Mouse (Mus musculus) neural tube, embryonic 13.5 days (tissue): ENCODE data around the gene Gm49510. TPM values are rescaled to one million over a fixed set of nuclear protein-coding genes. Genes with fewer than 3 reads are reported as not detected.

Experiments
- ATAC-seq: fragments of 200-750 bp; cut with Nextera tagmentation; 2 replicates; pipeline ENCODE4 v1.8.0; 2017; ENCODE audit warnings: low read depth, mild to moderate bottlenecking, moderate TSS enrichment, moderate library complexity
- H3K27ac ChIP-seq: fragments of 300-500 bp; sonication (generic); replicated peaks from 2 replicates; pipeline ENCODE4 v1.5.1; 2015; ENCODE audit warnings: moderate library complexity, mild to moderate bottlenecking, inconsistent platforms
- H3K27me3 ChIP-seq: fragments of 300-500 bp; sonication (generic); 2 replicates; pipeline ENCODE4 v1.6.1; 2015; ENCODE audit warnings: mild to moderate bottlenecking, inconsistent platforms
- H3K36me3 ChIP-seq: fragments of 300-500 bp; sonication (generic); 2 replicates; pipeline ENCODE4 v1.6.1; 2015; ENCODE audit warnings: mild to moderate bottlenecking, inconsistent platforms
- H3K4me1 ChIP-seq: fragments of 300-500 bp; sonication (generic); replicated peaks from 2 replicates; pipeline ENCODE4 v1.6.1; 2015; ENCODE audit warnings: inconsistent platforms
- H3K4me2 ChIP-seq: fragments of 300-500 bp; sonication (generic); 2 replicates; pipeline ENCODE4 v1.6.1; 2015; ENCODE audit warnings: inconsistent platforms, mild to moderate bottlenecking, moderate library complexity
- H3K4me3 ChIP-seq: fragments of 300-500 bp; sonication (generic); 2 replicates; pipeline ENCODE4 v1.5.1; 2015; ENCODE audit warnings: mild to moderate bottlenecking, inconsistent platforms
- H3K9ac ChIP-seq: fragments of 300-500 bp; sonication (generic); 2 replicates; pipeline ENCODE4 v1.6.1; 2015; ENCODE audit warnings: moderate library complexity, mild to moderate bottlenecking, inconsistent platforms
- H3K9me3 ChIP-seq: fragments of 300-500 bp; sonication (generic); 2 replicates; pipeline ENCODE4 v1.6.1; 2016; ENCODE audit warnings: inconsistent platforms
- WGBS: fragments of 180-500 bp; shearing (Covaris S2); methylation state at CpG from one replicate; pipeline ENCODE4 v1.1.7; 2015; 5-methylcytosine and 5-hydroxymethylcytosine counted together
- polyA plus RNA-seq: library from polyadenylated mRNA; unstranded; fragments of >200 nt; fragmentation: Nextera tagmentation; extraction: Ambion mirVana; gene quantifications from 2 replicates; pipeline ENCODE4 v1.2.1, GENCODE M21; 2015

Gene Gm49510
- polyA plus RNA-seq, 1 experiment from 2014 or later: not detected

- H3K4me2 ChIP-seq: no peak overlapping the region
- H3K4me1 ChIP-seq: peaks cover 17% of the 10 kb centered on the region
- ATAC-seq: no peak
- no peak overlapping the region for H3K4me3 ChIP-seq
- H3K36me3 ChIP-seq: peaks cover 52% of the 10 kb centered on the region
- H3K27me3 ChIP-seq: no peaks in the 10 kb centered on the region
- H3K9me3 ChIP-seq: no peaks in the 10 kb centered on the region
- 86% methylated on average over 10 of the region's 10 CpGs for WGBS
- H3K27ac ChIP-seq: no peak overlapping the region
- 0 out of 2 replicates have a peak overlapping the region, but pooled peaks have one; percentile 31 for H3K9ac ChIP-seq
Observed at GRCm38 (mm10) chr15:78937311-78937710, 37.8 kb downstream of the Gm49510 start.

- Histone ChIP-seq H3K27ac (no peak overlapping the region), H3K4me1 (peaks cover 23% of the 10 kb centered on the region), H3K9me3 (no peaks in the 10 kb centered on the region), H3K4me3 (no peak overlapping the region), H3K9ac (0 out of 2 replicates have a peak overlapping the region, but pooled peaks have one; percentile 31), H3K27me3 (no peaks in the 10 kb centered on the region), H3K36me3 (peaks cover 52% of the 10 kb centered on the region), H3K4me2 (no peak overlapping the region)
- no peak for ATAC-seq
- WGBS: 77% methylated on average over 2 of the region's 2 CpGs
Observed at GRCm38 (mm10) chr15:78937963-78938362, 38.5 kb downstream of the Gm49510 start.

GRCm38 (mm10) chr15:78940325-78940724, 40.9 kb downstream of the Gm49510 start:
- H3K4me1 ChIP-seq: peaks cover 26% of the 10 kb centered on the region
- no peaks in the 10 kb centered on the region for H3K9me3 ChIP-seq
- WGBS: 92% methylated on average over 13 of the region's 13 CpGs
- no peaks in the 10 kb centered on the region for H3K27me3 ChIP-seq
- H3K4me2 ChIP-seq: no peak overlapping the region
- peaks cover 52% of the 10 kb centered on the region for H3K36me3 ChIP-seq
- H3K9ac ChIP-seq: no peak overlapping the region
- ATAC-seq: no peak
- no peak overlapping the region for H3K4me3 ChIP-seq
- no peak overlapping the region for H3K27ac ChIP-seq

GRCm38 (mm10) chr15:78942663-78943062, 43.2 kb downstream of the Gm49510 start:
- H3K9me3 ChIP-seq: no peaks in the 10 kb centered on the region
- peak overlapping the region; percentile 36 for H3K4me3 ChIP-seq
- ATAC-seq: peak; percentile 58
- peak overlapping the region; percentile 76 for H3K9ac ChIP-seq
- WGBS: 5% methylated on average over 9 of the region's 9 CpGs
- H3K4me2 ChIP-seq: peak overlapping the region; percentile 54
- H3K36me3 ChIP-seq: peaks cover 43% of the 10 kb centered on the region
- H3K27me3 ChIP-seq: 0 out of 2 replicates have a peak, but pooled peaks cover 2% of the 10 kb centered on the region
- H3K27ac ChIP-seq: peak overlapping the region; percentile 62; the same call in 1 of the 2 replicates
- peaks cover 24% of the 10 kb centered on the region for H3K4me1 ChIP-seq

- peaks cover 35% of the 10 kb centered on the region for H3K4me1 ChIP-seq
- no peak overlapping the region for H3K4me2 ChIP-seq
- no peak overlapping the region for H3K27ac ChIP-seq
- H3K9ac ChIP-seq: no peak overlapping the region
- H3K27me3 ChIP-seq: 0 out of 2 replicates have a peak, but pooled peaks cover 2% of the 10 kb centered on the region
- 80% methylated on average over 7 of the region's 7 CpGs for WGBS
- H3K9me3 ChIP-seq: no peaks in the 10 kb centered on the region
- no peak overlapping the region for H3K4me3 ChIP-seq
- H3K36me3 ChIP-seq: peaks cover 9% of the 10 kb centered on the region
- ATAC-seq: no peak
Observed at GRCm38 (mm10) chr15:78946232-78946631, 46.8 kb downstream of the Gm49510 start.

GRCm38 (mm10) chr15:78947657-78948056, 48.2 kb downstream of the Gm49510 start, which contains the start of gene Triobp:
TSS of gene Triobp (plus strand) at chr15:78947724.
- H3K36me3 ChIP-seq: peaks cover 14% of the 10 kb centered on the region
- under 1% methylated on average over 24 of the region's 24 CpGs for whole genome bisulfite sequencing

GRCm38 (mm10) chr15:78948152-78948725, 48.8 kb downstream of the Gm49510 start:
- peak overlapping the region; percentile 60 for H3K4me2 ChIP-seq
- H3K27me3 ChIP-seq: 0 out of 2 replicates have a peak, but pooled peaks cover 2% of the 10 kb centered on the region
- peaks cover 26% of the 10 kb centered on the region for H3K4me1 ChIP-seq
- peak; percentile 43 for ATAC-seq
- WGBS: 3% methylated on average over 11 of the region's 11 CpGs
- peak overlapping the region; percentile 64 for H3K4me3 ChIP-seq
- H3K9ac ChIP-seq: peak overlapping the region; percentile 77
- peak overlapping the region; percentile 75 for H3K27ac ChIP-seq
- H3K9me3 ChIP-seq: no peaks in the 10 kb centered on the region
- H3K36me3 ChIP-seq: peaks cover 19% of the 10 kb centered on the region

More at GRCm38 (mm10) chr15:78947657-78948056, 48.2 kb downstream of the Gm49510 start, which contains the start of gene Triobp:
- Histone ChIP-seq H3K9me3 (no peaks in the 10 kb centered on the region), H3K4me3 (peak within 1 kb of the TSS; percentile 64), H3K27me3 (0 out of 2 replicates have a peak, but pooled peaks cover 2% of the 10 kb centered on the region), H3K27ac (peak within 1 kb of the TSS; percentile 75), H3K4me2 (peak within 1 kb of the TSS; percentile 60), H3K9ac (peak within 1 kb of the TSS; percentile 77), H3K4me1 (peaks cover 32% of the 10 kb centered on the region)
- ATAC-seq: peak; percentile 96

- 0 out of 2 replicates have a peak overlapping the region, but pooled peaks have one; percentile 22 for H3K9ac ChIP-seq
- 96% methylated on average over 3 of the region's 3 CpGs for WGBS
Observed at GRCm38 (mm10) chr15:78948883-78949282, 49.4 kb downstream of the Gm49510 start.

GRCm38 (mm10) chr15:78955663-78956062, 56.2 kb downstream of the Gm49510 start:
- no peak overlapping the region for H3K4me2 ChIP-seq
- no peak overlapping the region for H3K9ac ChIP-seq
- H3K27ac ChIP-seq: no peak overlapping the region
- peaks cover 70% of the 10 kb centered on the region for H3K36me3 ChIP-seq
- H3K27me3 ChIP-seq: no peaks in the 10 kb centered on the region
- WGBS: 72% methylated on average over 3 of the region's 3 CpGs
- no peak for ATAC-seq
- no peaks in the 10 kb centered on the region; the same call in 1 of the 2 replicates for H3K4me1 ChIP-seq
- H3K9me3 ChIP-seq: no peaks in the 10 kb centered on the region
- H3K4me3 ChIP-seq: no peak overlapping the region

More at GRCm38 (mm10) chr15:78948883-78949282, 49.4 kb downstream of the Gm49510 start:
- Histone ChIP-seq H3K36me3 (peaks cover 26% of the 10 kb centered on the region), H3K27ac (no peak overlapping the region), H3K9me3 (no peaks in the 10 kb centered on the region), H3K27me3 (0 out of 2 replicates have a peak, but pooled peaks cover 2% of the 10 kb centered on the region), H3K4me1 (peaks cover 25% of the 10 kb centered on the region), H3K4me2 (peak overlapping the region; percentile 60), H3K4me3 (peak overlapping the region; percentile 64)
- ATAC-seq: no peak

- no peak overlapping the region for H3K27ac ChIP-seq
- ATAC-seq: no peak
- no peak overlapping the region for H3K9ac ChIP-seq
- WGBS: 89% methylated on average over 4 of the region's 4 CpGs
- H3K4me3 ChIP-seq: no peak overlapping the region
- H3K9me3 ChIP-seq: no peaks in the 10 kb centered on the region
- no peaks in the 10 kb centered on the region for H3K27me3 ChIP-seq
- peaks cover 76% of the 10 kb centered on the region for H3K36me3 ChIP-seq
- H3K4me2 ChIP-seq: no peak overlapping the region
- H3K4me1 ChIP-seq: no peaks in the 10 kb centered on the region
Observed at GRCm38 (mm10) chr15:78956351-78956750, 56.9 kb downstream of the Gm49510 start.

GRCm38 (mm10) chr15:78957021-78957420, 57.6 kb downstream of the Gm49510 start:
- 69% methylated on average over 15 of the region's 15 CpGs for WGBS
- H3K36me3 ChIP-seq: peaks cover 76% of the 10 kb centered on the region
- no peak overlapping the region for H3K4me3 ChIP-seq
- no peak overlapping the region for H3K4me2 ChIP-seq
- ATAC-seq: no peak
- H3K27ac ChIP-seq: no peak overlapping the region
- H3K9me3 ChIP-seq: no peaks in the 10 kb centered on the region
- no peaks in the 10 kb centered on the region for H3K27me3 ChIP-seq
- no peaks in the 10 kb centered on the region for H3K4me1 ChIP-seq
- no peak overlapping the region for H3K9ac ChIP-seq

- Histone ChIP-seq H3K9me3 (no peaks in the 10 kb centered on the region), H3K4me1 (peaks cover 5% of the 10 kb centered on the region), H3K36me3 (peaks cover 70% of the 10 kb centered on the region), H3K4me2 (no peak overlapping the region), H3K27me3 (no peaks in the 10 kb centered on the region), H3K9ac (no peak overlapping the region), H3K4me3 (no peak overlapping the region), H3K27ac (no peak overlapping the region)
- ATAC-seq: no peak; the same call in 1 of the 2 replicates
- WGBS: 85% methylated on average over 11 of the region's 11 CpGs
Observed at GRCm38 (mm10) chr15:78959537-78959936, 60.1 kb downstream of the Gm49510 start.
